Mouse (Mus musculus): Measurements from ENCODE around the gene Nup93.

- no peak for TF ChIP-seq CTCF (IDR thresholded peaks at IDR 0.05; ENCODE audit: low read depth, low read length)
- no peak for TF ChIP-seq POLR2A (IDR thresholded peaks at IDR 0.05; ENCODE audit: extremely low read depth, insufficient read depth, low read length)
Measured at GRCm38 (mm10) chr8:94262626-94263297, 48.4 kb downstream of the Nup93 start.
